Mouse (Mus musculus) embryonic facial prominence, embryonic 15.5 days (tissue): ENCODE data around the gene Knstrn. TPM values are rescaled to one million over a fixed set of nuclear protein-coding genes. Genes with fewer than 3 reads are reported as not detected.

ENCODE experiments used
- ATAC-seq: fragments of 200-750 bp; cut with Nextera tagmentation; 2 replicates; pipeline ENCODE4 v1.8.0; 2017; ENCODE audit warnings: low read depth, moderate TSS enrichment; ENCODE audit not compliant: insufficient number of reproducible peaks, low FRiP score, low TSS enrichment
- H3K27ac ChIP-seq: fragments of 300-500 bp; sonication (generic); replicated peaks from 2 replicates; pipeline ENCODE4 v1.5.1; 2015; ENCODE audit warnings: mild to moderate bottlenecking, inconsistent platforms
- H3K27me3 ChIP-seq: fragments of 300-500 bp; sonication (generic); 2 replicates; pipeline ENCODE4 v1.6.1; 2015; ENCODE audit warnings: inconsistent platforms
- H3K36me3 ChIP-seq: fragments of 300-500 bp; sonication (generic); 2 replicates; pipeline ENCODE4 v1.6.1; 2015; ENCODE audit warnings: mild to moderate bottlenecking, inconsistent platforms
- H3K4me1 ChIP-seq: fragments of 300-500 bp; sonication (generic); 2 replicates; pipeline ENCODE4 v1.6.1; 2015; ENCODE audit warnings: inconsistent platforms
- H3K4me2 ChIP-seq: fragments of 300-500 bp; sonication (generic); replicated peaks from 2 replicates; pipeline ENCODE4 v1.6.1; 2015; ENCODE audit warnings: mild to moderate bottlenecking, inconsistent platforms
- H3K4me3 ChIP-seq: fragments of 300-500 bp; sonication (generic); replicated peaks from 2 replicates; pipeline ENCODE4 v1.5.1; 2015; ENCODE audit warnings: mild to moderate bottlenecking, inconsistent platforms
- H3K9ac ChIP-seq: fragments of 300-500 bp; sonication (generic); 2 replicates; pipeline ENCODE4 v1.6.1; 2015; ENCODE audit warnings: inconsistent platforms
- H3K9me3 ChIP-seq: fragments of 300-500 bp; sonication (generic); replicated peaks from 2 replicates; pipeline ENCODE4 v1.6.1; 2016; ENCODE audit warnings: inconsistent platforms
- WGBS: fragments of 180-500 bp; shearing (Covaris S2); methylation state at CpG from one replicate; pipeline ENCODE4 v1.1.7; 2015; 5-methylcytosine and 5-hydroxymethylcytosine counted together
- polyA plus RNA-seq: library from polyadenylated mRNA; unstranded; fragments of >200 nt; fragmentation: Nextera tagmentation; extraction: Ambion mirVana; gene quantifications from 2 replicates; pipeline ENCODE4 v1.2.1, GENCODE M21; 2015

The Knstrn gene
- polyA plus RNA-seq, 1 experiment from 2014 or later = 80.0 TPM

- no peak for ATAC-seq
- H3K4me3 ChIP-seq = no peak overlapping the region
- WGBS = 75% methylated on average over 1 of the region's 1 CpGs
- no peaks in the 10 kb centered on the region for H3K4me1 ChIP-seq
- no peaks in the 10 kb centered on the region for H3K9me3 ChIP-seq
- H3K27me3 ChIP-seq = no peaks in the 10 kb centered on the region
- peaks cover 27% of the 10 kb centered on the region; the same call in 1 of the 2 replicates for H3K36me3 ChIP-seq
- H3K27ac ChIP-seq = no peak overlapping the region
- H3K4me2 ChIP-seq = no peak overlapping the region
- no peak overlapping the region for H3K9ac ChIP-seq
Measured at GRCm38 (mm10) chr2:118871032-118871431, 57.2 kb downstream of the Knstrn start.

DNA sequence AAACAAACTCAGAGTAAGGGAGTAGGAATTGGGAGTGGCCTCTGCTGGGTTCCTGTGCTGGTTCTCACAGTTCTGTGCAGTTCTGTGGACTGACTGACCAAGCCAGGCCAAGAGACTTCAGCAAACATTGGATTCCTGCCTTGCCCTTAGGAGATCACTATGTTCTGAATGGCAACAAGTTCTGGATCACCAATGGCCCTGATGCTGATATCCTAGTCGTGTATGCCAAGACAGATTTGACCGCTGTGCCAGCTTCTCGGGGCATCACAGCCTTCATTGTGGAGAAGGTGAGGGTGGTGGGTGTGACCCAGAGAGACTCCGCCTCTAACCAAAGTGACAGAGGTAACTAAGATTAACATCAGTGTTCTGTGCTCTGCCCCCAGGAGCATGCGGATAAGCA lies 59.2 kb downstream of the Knstrn start:
- Histone ChIP-seq H3K9me3 (no peaks in the 10 kb centered on the region), H3K4me2 (no peak overlapping the region), H3K36me3 (peaks cover 42% of the 10 kb centered on the region), H3K4me3 (no peak overlapping the region), H3K27ac (no peak overlapping the region), H3K27me3 (no peaks in the 10 kb centered on the region), H3K9ac (no peak overlapping the region), H3K4me1 (no peaks in the 10 kb centered on the region)
- WGBS = 88% methylated on average over 5 of the region's 5 CpGs
- ATAC-seq = no peak

- no peak overlapping the region for H3K4me3 ChIP-seq
- H3K36me3 ChIP-seq = peaks cover 42% of the 10 kb centered on the region
- WGBS = 77% methylated on average over 6 of the region's 6 CpGs
- no peak overlapping the region for H3K9ac ChIP-seq
- H3K4me1 ChIP-seq = no peaks in the 10 kb centered on the region
- ATAC-seq = 0 out of 2 replicates have a peak, but pooled peaks have one; percentile 21
- H3K27me3 ChIP-seq = no peaks in the 10 kb centered on the region
- H3K27ac ChIP-seq = no peak overlapping the region
- H3K4me2 ChIP-seq = no peak overlapping the region
- H3K9me3 ChIP-seq = no peaks in the 10 kb centered on the region
Measured at GRCm38 (mm10) chr2:118873890-118874430, 60.2 kb downstream of the Knstrn start.

DNA sequence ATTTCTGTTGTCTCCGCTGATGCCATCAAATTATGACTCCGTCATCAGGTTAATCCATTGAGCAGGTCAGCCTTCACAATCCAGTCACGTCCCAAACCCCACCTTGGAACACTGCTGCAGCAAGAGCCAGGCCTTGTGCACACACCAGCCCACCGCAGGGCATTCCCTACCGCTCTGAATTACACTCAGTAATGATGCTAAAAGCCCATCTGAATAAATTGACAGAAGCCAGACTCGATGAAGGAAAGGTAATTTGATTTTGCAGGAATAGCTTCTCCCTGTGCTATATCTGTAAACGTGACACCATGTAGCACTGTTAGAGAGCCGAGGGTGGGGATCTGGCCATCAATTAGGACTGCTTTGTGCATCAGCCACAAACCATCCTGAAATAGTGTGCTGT lies 61.5 kb downstream of the Knstrn start:
- Histone ChIP-seq H3K4me1 (no peaks in the 10 kb centered on the region), H3K27me3 (no peaks in the 10 kb centered on the region), H3K36me3 (peaks cover 35% of the 10 kb centered on the region), H3K27ac (no peak overlapping the region), H3K9ac (no peak overlapping the region), H3K9me3 (no peaks in the 10 kb centered on the region), H3K4me2 (no peak overlapping the region), H3K4me3 (no peak overlapping the region)
- ATAC-seq = no peak
- 89% methylated on average over 8 of the region's 8 CpGs for WGBS

- H3K27me3 ChIP-seq = no peaks in the 10 kb centered on the region
- no peak overlapping the region for H3K4me2 ChIP-seq
- H3K4me1 ChIP-seq = no peaks in the 10 kb centered on the region
- ATAC-seq = no peak
- no peak overlapping the region for H3K4me3 ChIP-seq
- 88% methylated on average over 9 of the region's 9 CpGs for WGBS
- H3K9ac ChIP-seq = no peak overlapping the region
- no peaks in the 10 kb centered on the region for H3K9me3 ChIP-seq
- H3K27ac ChIP-seq = no peak overlapping the region
- H3K36me3 ChIP-seq = peaks cover 32% of the 10 kb centered on the region
Measured at GRCm38 (mm10) chr2:118876453-118876852, 62.6 kb downstream of the Knstrn start.

GRCm38 (mm10) chr2:118881019-118881418 lies 67.2 kb downstream of the Knstrn start:
- Histone ChIP-seq H3K27ac (no peak overlapping the region), H3K9ac (no peak overlapping the region), H3K36me3 (peaks cover 16% of the 10 kb centered on the region), H3K9me3 (no peaks in the 10 kb centered on the region), H3K4me3 (no peak overlapping the region), H3K4me1 (peaks cover 5% of the 10 kb centered on the region), H3K27me3 (peaks cover 18% of the 10 kb centered on the region), H3K4me2 (no peak overlapping the region)
- no peak for ATAC-seq
- WGBS = 86% methylated on average over 4 of the region's 4 CpGs

DNA sequence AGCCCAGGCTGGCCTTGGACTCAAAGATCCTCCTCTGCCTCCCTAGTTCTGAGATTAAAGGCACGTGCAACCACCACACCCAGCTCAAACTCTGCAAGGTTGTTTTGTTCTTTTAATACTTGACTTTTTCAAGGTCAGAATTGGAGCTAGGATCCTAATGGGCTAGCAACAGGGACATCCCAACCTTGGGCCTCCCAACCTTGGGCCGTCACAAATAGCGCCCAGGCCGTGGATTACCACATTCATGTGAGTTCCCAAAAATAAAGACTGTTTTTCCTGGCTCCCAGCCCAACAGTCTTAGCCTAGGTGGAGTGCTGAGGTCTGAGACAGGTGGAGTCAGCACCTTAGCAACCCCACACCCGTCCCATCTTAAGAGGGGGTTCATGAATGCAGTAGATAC lies 68.2 kb downstream of the Knstrn start:
- Histone ChIP-seq H3K4me2 (no peak overlapping the region), H3K9ac (no peak overlapping the region), H3K9me3 (no peaks in the 10 kb centered on the region), H3K36me3 (peaks cover 7% of the 10 kb centered on the region), H3K27me3 (peaks cover 18% of the 10 kb centered on the region), H3K4me1 (peaks cover 5% of the 10 kb centered on the region), H3K27ac (no peak overlapping the region), H3K4me3 (no peak overlapping the region)
- ATAC-seq = no peak
- 74% methylated on average over 5 of the region's 5 CpGs for WGBS

GRCm38 (mm10) chr2:118882840-118883679 lies 69.3 kb downstream of the Knstrn start:
- Histone ChIP-seq H3K27ac (no peak overlapping the region), H3K4me3 (peak overlapping the region; percentile 43), H3K27me3 (peaks cover 18% of the 10 kb centered on the region), H3K4me2 (peak overlapping the region; percentile 76), H3K36me3 (no peaks in the 10 kb centered on the region), H3K9ac (0 out of 2 replicates have a peak overlapping the region, but pooled peaks have one; percentile 21), H3K4me1 (peaks cover 12% of the 10 kb centered on the region), H3K9me3 (no peaks in the 10 kb centered on the region)
- ATAC-seq = peak; percentile 66
- WGBS = 2% methylated on average over 32 of the region's 32 CpGs

GRCm38 (mm10) chr2:118887440-118887839 lies 73.6 kb downstream of the Knstrn start:
- Histone ChIP-seq H3K4me2 (no peak overlapping the region), H3K27me3 (peaks cover 23% of the 10 kb centered on the region)

GRCm38 (mm10) chr2:118887845-118888548 lies 74.2 kb downstream of the Knstrn start:
- Histone ChIP-seq H3K9ac (no peak overlapping the region), H3K36me3 (no peaks in the 10 kb centered on the region), H3K4me1 (peaks cover 11% of the 10 kb centered on the region), H3K4me2 (no peak overlapping the region), H3K4me3 (no peak overlapping the region), H3K9me3 (no peaks in the 10 kb centered on the region), H3K27me3 (peaks cover 29% of the 10 kb centered on the region), H3K27ac (no peak overlapping the region)
- no peak for ATAC-seq
- WGBS = 23% methylated on average over 14 of the region's 14 CpGs

More at GRCm38 (mm10) chr2:118887440-118887839, 73.6 kb downstream of the Knstrn start:
- WGBS = 61% methylated on average over 13 of the region's 13 CpGs
- H3K4me1 ChIP-seq = peaks cover 13% of the 10 kb centered on the region
- no peak overlapping the region for H3K4me3 ChIP-seq
- no peaks in the 10 kb centered on the region for H3K36me3 ChIP-seq
- no peaks in the 10 kb centered on the region for H3K9me3 ChIP-seq
- no peak overlapping the region for H3K9ac ChIP-seq
- H3K27ac ChIP-seq = no peak overlapping the region
- ATAC-seq = no peak

- Histone ChIP-seq H3K36me3 (no peaks in the 10 kb centered on the region), H3K27ac (no peak overlapping the region), H3K27me3 (peaks cover 40% of the 10 kb centered on the region), H3K9me3 (no peaks in the 10 kb centered on the region), H3K4me1 (peaks cover 13% of the 10 kb centered on the region), H3K4me3 (no peak overlapping the region), H3K4me2 (no peak overlapping the region), H3K9ac (no peak overlapping the region)
- no peak for ATAC-seq
- WGBS = 88% methylated on average over 4 of the region's 4 CpGs
Measured at GRCm38 (mm10) chr2:118891173-118891572, 77.4 kb downstream of the Knstrn start.
